Mouse (Mus musculus) heart, postnatal 25 days (tissue): ENCODE measurements around the gene Sorbs2. TPM values are rescaled to one million over a fixed set of nuclear protein-coding genes. Genes with fewer than 3 reads are reported as not detected.

Source experiments
- DNase-seq: peaks from one replicate; pipeline ENCODE4 v3.0.0; 2022; ENCODE audit warnings: low spot score
- intact Hi-C: fragments of 180-260 bp; cut with DNase I; formaldehyde crosslinking; loops from one replicate; pipeline ENCODE4 v1.15.1; 2025
- total RNA-seq, 2 experiments: library from RNA; stranded (reverse); gene quantifications; 2 replicates each; pipeline ENCODE4 v1.2.3; 2021

Gene Sorbs2
- total RNA-seq, 2 experiments from 2014 or later, result 572 to 611 TPM

DNA sequence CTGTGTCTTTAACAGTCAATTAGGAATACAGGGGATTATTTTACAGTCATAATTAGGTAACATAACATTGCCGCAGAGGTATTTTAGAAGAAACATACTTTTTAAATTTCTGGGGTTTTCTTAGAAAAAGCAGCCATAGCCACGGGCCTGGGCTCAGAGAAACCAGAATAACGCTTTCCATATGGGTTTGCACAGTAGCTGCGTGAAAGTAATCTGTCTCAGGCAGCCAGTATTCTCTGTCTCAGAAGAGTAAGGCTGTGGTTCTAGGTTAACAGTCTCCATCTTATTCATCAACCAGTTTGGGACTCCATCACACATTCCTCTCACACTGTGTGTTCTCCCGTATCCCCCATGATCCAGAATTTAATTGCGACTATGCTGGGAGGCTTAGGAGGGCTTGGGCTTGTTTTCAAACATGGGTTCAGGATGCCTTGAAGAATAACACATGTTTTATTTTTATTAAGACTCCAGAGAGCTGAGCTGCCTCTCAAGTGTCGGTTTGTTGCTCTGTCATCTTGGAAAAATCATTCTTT lies 222.3 kb downstream of the Sorbs2 start:
- intact Hi-C loops, result no loop called here
- DNase-seq, result no peak

- no peak for DNase-seq
- intact Hi-C loops, result no loop called here
Observed at GRCm38 (mm10) chr8:45730795-45731194, 223.2 kb downstream of the Sorbs2 start.

DNA sequence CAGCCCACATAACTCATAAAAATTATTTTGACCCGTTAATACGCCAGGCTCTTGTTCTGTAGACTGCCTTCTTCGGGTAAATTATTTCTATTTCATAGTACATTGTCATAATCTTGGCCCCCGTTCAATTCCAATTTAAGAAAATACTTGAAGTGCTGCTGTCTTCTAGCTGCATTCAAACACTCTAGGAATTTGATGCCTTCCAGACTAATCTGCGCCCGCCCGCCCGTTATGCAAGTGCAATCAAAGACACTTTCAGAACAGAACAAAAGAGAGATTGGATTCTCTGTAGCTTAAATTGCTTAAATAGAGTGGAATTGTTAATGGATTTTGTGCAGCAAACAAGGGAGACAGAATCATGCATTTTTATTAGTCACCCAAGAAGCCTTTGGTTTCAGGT lies 226.5 kb downstream of the Sorbs2 start:
- DNase-seq, result no peak
- intact Hi-C loops, result no loop called here

- DNase-seq, result no peak
- intact Hi-C loops, result no loop called here
Observed at GRCm38 (mm10) chr8:45737266-45737665, 229.7 kb downstream of the Sorbs2 start.

- no peak for DNase-seq
- intact Hi-C loops, result no loop called here
Observed at GRCm38 (mm10) chr8:45743326-45743725, 235.7 kb downstream of the Sorbs2 start.

GRCm38 (mm10) chr8:45743739-45744138 lies 236.2 kb downstream of the Sorbs2 start:
- no peak for DNase-seq
- intact Hi-C loops, result no loop called here

DNA sequence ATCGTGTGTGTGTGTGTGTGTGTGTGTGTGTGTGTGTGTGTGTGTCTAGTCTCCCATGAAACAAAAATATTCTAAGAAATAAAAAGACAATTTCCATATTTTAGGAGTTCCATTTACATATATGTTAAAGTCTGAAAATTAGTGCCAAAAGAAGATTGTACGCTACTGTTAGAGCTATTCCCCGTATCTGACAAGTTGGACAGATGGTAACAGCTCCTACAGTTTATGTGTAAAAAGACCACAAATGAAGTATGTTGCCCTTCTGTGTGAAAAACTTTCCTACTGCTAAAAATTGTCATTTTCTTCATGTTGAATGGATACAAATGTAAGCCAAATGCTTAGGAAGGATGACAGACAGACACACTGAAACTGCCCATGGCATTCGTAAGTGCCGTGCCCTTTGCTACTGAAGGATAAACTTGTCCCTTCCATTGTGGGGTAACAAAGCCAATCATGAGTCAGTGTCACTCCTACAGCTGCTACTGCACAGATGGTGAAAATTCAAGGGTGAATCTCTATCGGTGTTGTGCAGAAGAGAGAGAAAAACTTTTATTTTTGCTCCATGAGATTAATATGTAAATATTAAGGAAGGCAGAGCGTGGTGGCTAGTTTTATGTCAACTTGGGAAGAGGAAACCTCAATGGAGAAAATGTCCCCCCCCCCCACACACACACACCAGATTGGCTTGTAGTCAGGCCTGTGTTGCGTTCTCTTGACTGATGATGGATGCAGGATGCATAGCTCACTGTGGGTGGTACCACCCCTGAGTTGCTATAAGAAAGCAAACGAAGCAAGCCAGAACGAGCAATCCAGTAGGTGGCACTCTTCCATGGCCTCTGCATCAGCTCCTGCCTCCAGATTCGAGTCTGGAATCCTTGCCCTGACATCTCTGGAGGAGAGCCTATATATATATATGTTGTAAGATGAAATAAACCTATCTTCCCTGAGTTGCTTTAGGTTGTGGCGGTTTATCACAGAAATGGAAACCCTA lies 244.2 kb downstream of the Sorbs2 start:
- intact Hi-C loops, result no loop called here
- no peak for DNase-seq

- intact Hi-C loops, result no loop called here
- DNase-seq, result no peak
Observed at GRCm38 (mm10) chr8:45755482-45755881, 247.9 kb downstream of the Sorbs2 start.

- intact Hi-C loops, result no loop called here
Observed at GRCm38 (mm10) chr8:45755972-45756371, 248.4 kb downstream of the Sorbs2 start.

GRCm38 (mm10) chr8:45760622-45761021 lies 253.0 kb downstream of the Sorbs2 start:
- DNase-seq, result no peak
- intact Hi-C loops, result no loop called here

More at GRCm38 (mm10) chr8:45755972-45756371, 248.4 kb downstream of the Sorbs2 start:
- no peak for DNase-seq

DNA sequence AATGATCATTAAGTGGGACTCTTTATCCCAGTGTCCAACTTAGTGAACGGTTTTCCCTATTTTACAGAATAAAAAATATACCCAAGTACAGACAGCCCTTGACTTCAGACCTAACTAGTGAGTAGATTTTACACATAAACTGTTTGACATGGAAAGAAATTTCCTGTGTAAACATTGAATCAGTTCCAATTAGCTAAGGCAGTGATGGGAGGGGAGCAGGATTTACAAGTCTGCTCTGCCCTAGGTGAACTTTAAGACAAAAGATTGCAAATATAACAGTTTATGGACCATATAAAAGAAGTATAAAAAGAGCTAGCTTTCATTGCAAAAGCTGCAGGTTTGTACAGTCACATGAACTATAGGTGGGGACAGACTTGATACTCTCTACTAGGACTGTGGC lies 253.5 kb downstream of the Sorbs2 start:
- no peak for DNase-seq
- intact Hi-C loops, result no loop called here

DNA sequence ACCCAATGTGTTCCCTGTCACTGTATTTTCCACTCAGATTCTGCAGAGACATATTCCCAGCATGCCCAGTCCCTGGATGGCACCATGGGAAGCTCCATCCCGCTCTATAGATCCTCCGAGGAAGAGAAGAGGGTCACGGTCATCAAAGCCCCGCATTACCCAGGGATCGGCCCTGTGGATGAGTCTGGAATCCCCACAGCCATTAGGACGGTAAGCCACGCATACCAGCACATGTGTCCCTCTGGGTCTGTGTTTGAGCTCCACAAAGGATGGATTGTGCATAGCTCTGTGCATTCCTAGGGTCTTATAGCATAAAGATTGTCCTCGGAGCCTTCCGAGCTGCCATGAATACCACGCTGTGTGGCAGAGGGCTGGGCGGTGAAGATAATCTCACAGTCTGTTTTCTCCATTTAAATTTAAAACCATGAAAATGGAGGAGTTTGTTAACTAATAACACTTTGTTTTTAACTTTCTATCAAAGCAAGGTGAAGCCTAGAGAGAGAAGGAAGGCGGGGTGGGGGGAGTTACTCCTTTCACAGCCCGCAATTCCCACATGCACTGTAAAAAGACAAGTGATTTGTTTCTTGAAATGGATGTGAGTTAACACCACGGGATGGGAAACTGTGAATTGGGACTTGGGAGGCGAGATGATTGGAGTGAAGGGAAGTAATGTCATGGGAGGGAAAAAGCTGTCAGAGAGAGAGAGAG lies 255.5 kb downstream of the Sorbs2 start:
- DNase-seq, result no peak
- intact Hi-C loops, result no loop called here

DNA sequence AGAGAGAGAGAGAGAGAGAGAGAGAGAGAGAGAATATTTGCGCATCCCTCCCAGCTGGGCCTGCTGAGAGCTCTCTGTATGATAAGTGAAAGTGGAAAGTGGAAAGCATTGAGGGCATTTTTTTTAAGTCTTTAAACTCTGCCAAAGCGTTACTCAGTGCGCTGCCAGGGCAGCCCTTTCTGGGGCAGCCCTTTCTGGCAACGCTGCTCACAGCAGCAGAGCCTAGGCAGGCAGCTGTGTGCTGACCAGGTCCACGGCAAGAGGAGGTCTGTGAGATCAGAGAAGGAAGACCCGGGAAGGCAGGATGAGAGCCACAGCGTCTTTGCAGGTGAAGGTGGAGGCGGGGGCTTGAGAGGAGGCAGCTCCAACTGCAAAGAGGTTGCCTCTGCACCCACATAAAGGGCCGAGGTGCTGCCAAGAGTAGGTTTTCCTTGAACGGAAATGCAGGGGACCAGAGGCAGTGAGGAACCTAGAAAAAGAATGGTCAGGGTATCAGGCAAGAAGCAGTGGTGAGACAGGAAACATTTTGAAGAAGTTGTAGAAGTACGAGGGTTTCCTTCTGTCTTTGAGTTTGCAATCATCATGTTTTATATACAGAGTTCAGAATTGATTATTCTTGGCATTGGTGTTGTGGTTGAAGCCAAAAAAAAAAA lies 256.2 kb downstream of the Sorbs2 start:
- intact Hi-C loops, result no loop called here
- peak; percentile 16 for DNase-seq

DNA sequence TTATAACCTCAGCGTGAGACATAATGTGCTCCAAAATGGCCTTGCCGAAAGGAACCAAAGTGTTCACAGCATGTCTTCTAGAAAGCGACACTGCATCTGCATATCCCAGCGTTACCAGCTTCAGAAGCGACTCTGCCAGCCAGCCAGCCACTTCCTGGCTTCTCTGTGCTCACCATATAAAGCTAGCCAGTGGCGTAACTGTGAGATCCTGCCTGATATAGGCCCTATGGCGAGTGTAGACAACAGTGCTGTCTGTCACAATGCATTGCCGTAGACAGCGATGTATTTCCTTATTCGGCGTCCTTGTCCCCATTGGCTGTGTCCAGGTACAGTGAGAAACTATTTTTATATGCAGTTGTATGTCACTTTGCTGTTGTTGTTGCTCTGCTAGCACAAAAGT lies 258.6 kb downstream of the Sorbs2 start:
- intact Hi-C loops, result no loop called here

DNA sequence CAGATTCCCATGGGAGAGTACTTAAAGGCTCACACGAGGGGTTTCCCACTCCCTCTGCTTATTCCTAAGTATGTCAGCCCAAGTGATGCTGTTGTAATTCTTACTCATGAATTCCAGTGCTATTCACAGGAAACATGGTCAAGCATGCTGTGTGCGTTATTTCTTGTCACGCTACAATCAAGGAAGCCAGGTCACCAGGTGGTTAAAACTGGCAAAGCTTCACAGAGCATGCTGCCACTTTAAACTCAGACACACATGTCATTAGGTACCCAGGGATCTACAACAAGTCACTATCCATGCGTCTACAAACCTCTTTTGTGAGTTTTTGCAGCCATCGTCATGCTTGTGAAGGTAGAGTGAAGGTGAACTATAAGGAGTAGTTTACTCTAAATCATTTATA lies 267.3 kb downstream of the Sorbs2 start:
- intact Hi-C loops, result no loop called here
- no peak for DNase-seq

More for the DNA sequence above, 258.6 kb downstream of the Sorbs2 start:
- no peak for DNase-seq

- intact Hi-C loops, result no loop called here
- DNase-seq, result no peak
Observed at GRCm38 (mm10) chr8:45775481-45775880, 267.9 kb downstream of the Sorbs2 start.

- DNase-seq, result no peak
- intact Hi-C loops, result no loop called here
Observed at GRCm38 (mm10) chr8:45776366-45776765, 268.8 kb downstream of the Sorbs2 start.

GRCm38 (mm10) chr8:45776977-45777376 lies 269.4 kb downstream of the Sorbs2 start:
- intact Hi-C loops, result no loop called here
- DNase-seq, result no peak

DNA sequence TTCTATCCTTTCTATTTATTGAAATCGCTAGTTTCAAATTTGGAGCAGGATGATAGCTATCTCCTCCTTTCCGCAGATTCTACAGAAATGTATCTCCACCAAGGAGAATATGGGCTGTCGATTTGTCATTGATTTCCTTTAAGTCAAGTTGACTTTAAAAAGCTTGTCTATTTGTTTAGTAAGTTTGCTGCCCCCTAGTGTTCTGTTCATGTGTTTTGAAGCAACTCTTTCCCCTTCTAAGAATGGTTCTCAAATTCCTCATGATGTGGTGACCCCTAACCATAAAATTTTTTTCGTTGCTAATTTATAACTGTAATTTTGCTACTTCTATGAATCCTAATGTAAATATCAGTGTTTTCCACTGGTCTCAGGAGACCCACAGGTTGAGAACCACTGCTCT lies 273.0 kb downstream of the Sorbs2 start:
- DNase-seq, result no peak
- intact Hi-C loops, result loop anchor here (5.0 kb wide), 1 partner anchor 343 kb away; no protein-coding TSS in a partner anchor

DNA sequence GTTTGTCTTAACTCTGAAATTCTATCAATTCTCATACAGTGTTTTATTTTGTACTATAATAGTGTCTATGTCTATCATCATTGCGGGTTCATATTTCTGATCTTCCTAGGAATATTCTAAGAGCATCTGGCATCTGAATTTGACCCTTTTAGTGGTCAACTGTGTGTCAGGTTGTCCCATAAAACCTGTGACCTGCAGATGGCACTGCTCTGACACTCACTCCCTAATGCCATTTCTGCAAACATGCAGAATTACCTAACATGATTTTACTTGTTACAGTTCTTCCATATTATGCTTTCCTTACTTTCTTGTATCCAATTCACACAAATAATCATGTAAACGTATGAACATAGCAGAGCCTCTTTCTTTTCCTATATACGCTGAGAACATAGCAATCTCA lies 281.0 kb downstream of the Sorbs2 start:
- intact Hi-C loops, result no loop called here
- DNase-seq, result no peak
